ENCODE assay signal across 25 mouse cellular contexts in genomic region chr10:54161091-54161742, GRCm38 (mm10).
"Had no signal": no experiment of that assay in that cellular context is flagged by ENCODE, and none has a peak within 500 bp of the region (broad histone marks: within the 10 kb centered on the region; RNA-seq: fewer than 3 reads in every experiment).

No protein-coding gene starts in this region.

- H3K36me3 ChIP-seq: heart, embryonic 13.5 days; heart, embryonic 15.5 days; hindbrain, embryonic 13.5 days; hindbrain, embryonic 15.5 days; limb, embryonic 10.5 days; limb, embryonic 12.5 days; liver, embryonic 13.5 days had no signal

- H3K4me3 ChIP-seq: gastrocnemius, adult 2 months; heart, adult 2 months; heart, embryonic 13.5 days; heart, embryonic 15.5 days; hindbrain, embryonic 13.5 days; hindbrain, embryonic 15.5 days; limb, embryonic 10.5 days; limb, embryonic 12.5 days; liver, embryonic 13.5 days had no signal

- ATAC-seq: hindbrain, postnatal 0 days had no signal

- DNase-seq: gastrocnemius, adult 2 months; gastrocnemius, postnatal 10 days; gastrocnemius, postnatal 25 days; heart, adult 11 months; heart, adult 2 months; heart, postnatal 14 days; heart, postnatal 36 days; kidney, adult 18-20 months; kidney, adult 8-10 months; kidney, postnatal 10 days; kidney, postnatal 25 days; kidney, postnatal 4 days; layer of hippocampus, adult 9-11 months; layer of hippocampus, postnatal 36 days; liver; liver, embryonic 13.5 days had no signal

- H3K27me3 ChIP-seq: heart, embryonic 13.5 days; heart, embryonic 15.5 days; hindbrain, embryonic 13.5 days; hindbrain, embryonic 15.5 days; limb, embryonic 12.5 days; liver, embryonic 13.5 days had no signal

- H3K4me1 ChIP-seq: hindbrain, embryonic 13.5 days; hindbrain, embryonic 15.5 days; limb, embryonic 10.5 days; limb, embryonic 12.5 days; liver, embryonic 13.5 days had no signal

- H3K27ac ChIP-seq: gastrocnemius, adult 2 months; heart, adult 2 months; heart, embryonic 13.5 days; heart, embryonic 15.5 days; hindbrain, embryonic 13.5 days; hindbrain, embryonic 15.5 days; hindbrain, postnatal 0 days; limb, embryonic 10.5 days; limb, embryonic 12.5 days; liver, embryonic 13.5 days had no signal

- H3K9ac ChIP-seq: heart, embryonic 13.5 days; heart, embryonic 15.5 days; hindbrain, embryonic 13.5 days; hindbrain, embryonic 15.5 days; limb, embryonic 12.5 days; liver, embryonic 13.5 days had no signal

- H3K4me2 ChIP-seq: heart, embryonic 11.5 days; heart, embryonic 13.5 days; heart, embryonic 15.5 days; hindbrain, embryonic 13.5 days; hindbrain, embryonic 15.5 days; limb, embryonic 12.5 days; liver, embryonic 11.5 days; liver, embryonic 13.5 days had no signal

- H3K9me3 ChIP-seq: heart, embryonic 13.5 days; heart, embryonic 15.5 days; hindbrain, embryonic 13.5 days; hindbrain, embryonic 15.5 days; limb, embryonic 10.5 days; limb, embryonic 12.5 days; liver, embryonic 13.5 days had no signal
